Mouse (Mus musculus): ENCODE results near the gene Gdpd5. TPM values are rescaled to one million over a fixed set of nuclear protein-coding genes. Genes with fewer than 3 reads are reported as not detected.
A peak's percentile ranks its signal among the peaks of the same experiment; 100 is the strongest.

The Gdpd5 gene
- polyA plus RNA-seq, 1 experiment from 2014 or later: 8.1 TPM

GRCm38 (mm10) chr7:99411047-99411779 lies 30.0 kb downstream of the Gdpd5 start:
- H3K4me2 ChIP-seq (replicated peaks; ENCODE audit: low read depth): no peak overlapping the region
- no peak overlapping the region for H3K27ac ChIP-seq (replicated peaks)
- no peaks in the 10 kb centered on the region for H3K36me3 ChIP-seq (ENCODE audit: control insufficient read depth, insufficient read depth, low read length)
- H3K4me1 ChIP-seq (replicated peaks; ENCODE audit: control insufficient read depth, insufficient read depth): no peaks in the 10 kb centered on the region
- no peak overlapping the region for H3K9ac ChIP-seq (ENCODE audit: low read length)
- 44% methylated on average over 6 of the region's 6 CpGs for WGBS
- TF ChIP-seq EP300 (optimal IDR thresholded peaks at IDR 0.05): no peak
- TF ChIP-seq CTCF (IDR thresholded peaks at IDR 0.05; ENCODE audit: low read depth): no peak
- no peak overlapping the region for H3K4me3 ChIP-seq (ENCODE audit: low read depth, low read length)
- ATAC-seq (ENCODE audit: low FRiP score, low TSS enrichment): no peak
- no peaks in the 10 kb centered on the region for H3K9me3 ChIP-seq (ENCODE audit: control insufficient read depth, low read length)
- no peak for DNase-seq (ENCODE audit: low spot score)
- no peaks in the 10 kb centered on the region for H3K27me3 ChIP-seq (ENCODE audit: control insufficient read depth, insufficient read depth, low read length)

GRCm38 (mm10) chr7:99415045-99415444 lies 33.8 kb downstream of the Gdpd5 start:
- no peak overlapping the region for H3K27ac ChIP-seq (replicated peaks)
- ATAC-seq (ENCODE audit: low FRiP score, low TSS enrichment) (no peak), DNase-seq (ENCODE audit: low spot score) (no peak)
- TF ChIP-seq CTCF (IDR thresholded peaks at IDR 0.05; ENCODE audit: low read depth) (no peak), EP300 (optimal IDR thresholded peaks at IDR 0.05) (no peak)
- no peak overlapping the region for H3K9ac ChIP-seq (ENCODE audit: low read length)
- H3K27me3 ChIP-seq (ENCODE audit: control insufficient read depth, insufficient read depth, low read length): no peaks in the 10 kb centered on the region
- H3K9me3 ChIP-seq (ENCODE audit: control insufficient read depth, low read length): no peaks in the 10 kb centered on the region
- no peaks in the 10 kb centered on the region for H3K4me1 ChIP-seq (replicated peaks; ENCODE audit: control insufficient read depth, insufficient read depth)
- no peak overlapping the region for H3K4me3 ChIP-seq (ENCODE audit: low read depth, low read length)
- H3K4me2 ChIP-seq (replicated peaks; ENCODE audit: low read depth): no peak overlapping the region
- H3K36me3 ChIP-seq (ENCODE audit: control insufficient read depth, insufficient read depth, low read length): no peaks in the 10 kb centered on the region
- 63% methylated on average over 4 of the region's 4 CpGs for WGBS

- no peaks in the 10 kb centered on the region for H3K27me3 ChIP-seq (ENCODE audit: control insufficient read depth, insufficient read depth, low read length)
- no peaks in the 10 kb centered on the region for H3K4me1 ChIP-seq (replicated peaks; ENCODE audit: control insufficient read depth, insufficient read depth)
- no peak for TF ChIP-seq EP300 (optimal IDR thresholded peaks at IDR 0.05)
- TF ChIP-seq CTCF (IDR thresholded peaks at IDR 0.05; ENCODE audit: low read depth): no peak
- no peak overlapping the region for H3K9ac ChIP-seq (ENCODE audit: low read length)
- no peaks in the 10 kb centered on the region for H3K9me3 ChIP-seq (ENCODE audit: control insufficient read depth, low read length)
- no peak overlapping the region for H3K27ac ChIP-seq (replicated peaks)
- H3K4me3 ChIP-seq (ENCODE audit: low read depth, low read length): no peak overlapping the region
- WGBS: 72% methylated on average over 3 of the region's 3 CpGs
- DNase-seq (ENCODE audit: low spot score) (no peak), ATAC-seq (ENCODE audit: low FRiP score, low TSS enrichment) (no peak)
- no peak overlapping the region for H3K4me2 ChIP-seq (replicated peaks; ENCODE audit: low read depth)
- H3K36me3 ChIP-seq (ENCODE audit: control insufficient read depth, insufficient read depth, low read length): no peaks in the 10 kb centered on the region
Observed at GRCm38 (mm10) chr7:99419311-99419710, 38.1 kb downstream of the Gdpd5 start.

- Histone ChIP-seq H3K4me3 (ENCODE audit: low read depth, low read length) (no peak overlapping the region), H3K9me3 (ENCODE audit: control insufficient read depth, low read length) (no peaks in the 10 kb centered on the region), H3K36me3 (ENCODE audit: control insufficient read depth, insufficient read depth, low read length) (no peaks in the 10 kb centered on the region), H3K27ac (replicated peaks) (no peak overlapping the region), H3K9ac (ENCODE audit: low read length) (no peak overlapping the region), H3K27me3 (ENCODE audit: control insufficient read depth, insufficient read depth, low read length) (no peaks in the 10 kb centered on the region), H3K4me1 (replicated peaks; ENCODE audit: control insufficient read depth, insufficient read depth) (0 out of 2 replicates have a peak, but pooled peaks cover 5% of the 10 kb centered on the region), H3K4me2 (replicated peaks; ENCODE audit: low read depth) (no peak overlapping the region)
- TF ChIP-seq EP300 (optimal IDR thresholded peaks at IDR 0.05) (no peak), CTCF (IDR thresholded peaks at IDR 0.05; ENCODE audit: low read depth) (no peak)
- WGBS: 77% methylated on average over 6 of the region's 6 CpGs
- no peak for DNase-seq (ENCODE audit: low spot score)
- ATAC-seq (ENCODE audit: low FRiP score, low TSS enrichment): no peak
Observed at GRCm38 (mm10) chr7:99421006-99421405, 39.8 kb downstream of the Gdpd5 start.

GRCm38 (mm10) chr7:99424538-99425155 lies 43.4 kb downstream of the Gdpd5 start:
- WGBS: 32% methylated on average over 8 of the region's 8 CpGs
- no peak overlapping the region for H3K4me2 ChIP-seq (replicated peaks; ENCODE audit: low read depth)
- H3K9me3 ChIP-seq (ENCODE audit: control insufficient read depth, low read length): no peaks in the 10 kb centered on the region
- H3K4me1 ChIP-seq (replicated peaks; ENCODE audit: control insufficient read depth, insufficient read depth): 0 out of 2 replicates have a peak, but pooled peaks cover 5% of the 10 kb centered on the region
- DNase-seq (ENCODE audit: low spot score): no peak
- no peak overlapping the region for H3K4me3 ChIP-seq (ENCODE audit: low read depth, low read length)
- no peaks in the 10 kb centered on the region for H3K27me3 ChIP-seq (ENCODE audit: control insufficient read depth, insufficient read depth, low read length)
- no peak for TF ChIP-seq EP300 (optimal IDR thresholded peaks at IDR 0.05)
- TF ChIP-seq CTCF (IDR thresholded peaks at IDR 0.05; ENCODE audit: low read depth): no peak
- H3K36me3 ChIP-seq (ENCODE audit: control insufficient read depth, insufficient read depth, low read length): no peaks in the 10 kb centered on the region
- no peak for ATAC-seq (ENCODE audit: low FRiP score, low TSS enrichment)
- peak overlapping the region; percentile 13; the same call in 1 of the 2 replicates for H3K9ac ChIP-seq (ENCODE audit: low read length)
- H3K27ac ChIP-seq (replicated peaks): 0 out of 2 replicates have a peak overlapping the region, but pooled peaks have one; percentile 40

GRCm38 (mm10) chr7:99425706-99426105 lies 44.5 kb downstream of the Gdpd5 start:
- Histone ChIP-seq H3K36me3 (ENCODE audit: control insufficient read depth, insufficient read depth, low read length) (no peaks in the 10 kb centered on the region), H3K27ac (replicated peaks) (no peak overlapping the region), H3K9me3 (ENCODE audit: control insufficient read depth, low read length) (no peaks in the 10 kb centered on the region), H3K4me1 (replicated peaks; ENCODE audit: control insufficient read depth, insufficient read depth) (0 out of 2 replicates have a peak, but pooled peaks cover 5% of the 10 kb centered on the region), H3K4me3 (ENCODE audit: low read depth, low read length) (no peak overlapping the region), H3K4me2 (replicated peaks; ENCODE audit: low read depth) (no peak overlapping the region), H3K27me3 (ENCODE audit: control insufficient read depth, insufficient read depth, low read length) (no peaks in the 10 kb centered on the region), H3K9ac (ENCODE audit: low read length) (no peak overlapping the region)
- no peak for DNase-seq (ENCODE audit: low spot score)
- peak; percentile 39; the same call in 1 of the 2 replicates for ATAC-seq (ENCODE audit: low FRiP score, low TSS enrichment)
- TF ChIP-seq CTCF (IDR thresholded peaks at IDR 0.05; ENCODE audit: low read depth) (no peak), EP300 (optimal IDR thresholded peaks at IDR 0.05) (no peak)
- WGBS: 88% methylated on average over 4 of the region's 4 CpGs
